Mouse (Mus musculus) spleen, adult 2 months (tissue): ENCODE results near the gene Klhdc7a. TPM values are rescaled to one million over a fixed set of nuclear protein-coding genes. Genes with fewer than 3 reads are reported as not detected.

Experiments
- DNase-seq, 2 experiments: peaks; one replicate each; pipeline versions ENCODE4 v3.0.0 to v3.0.0-alpha.2; 2012 to 2021; ENCODE audit warnings: low spot score in 2 of 2, low read depth in 1 of 2
- H3K27ac ChIP-seq: fragments of 200-500 bp; 2 replicates; pipeline ENCODE4 v1.5.1; 2012; ENCODE audit warnings: low read length, inconsistent platforms; ENCODE audit not compliant: insufficient read depth
- H3K27me3 ChIP-seq: fragments of 200-500 bp; 2 replicates; pipeline ENCODE4 v1.6.1; 2012; ENCODE audit warnings: mild to moderate bottlenecking, moderate library complexity, low read length, inconsistent platforms; ENCODE audit not compliant: control insufficient read depth, insufficient read depth
- H3K36me3 ChIP-seq: fragments of 200-500 bp; 2 replicates; pipeline ENCODE4 v1.6.1; 2012; ENCODE audit warnings: mild to moderate bottlenecking, low read length, inconsistent platforms; ENCODE audit not compliant: control insufficient read depth, insufficient read depth
- H3K4me1 ChIP-seq: fragments of 200-500 bp; 2 replicates; pipeline ENCODE4 v1.6.1; 2011; ENCODE audit warnings: inconsistent platforms; ENCODE audit not compliant: control insufficient read depth, insufficient read depth, insufficient read length
- H3K4me3 ChIP-seq: fragments of 200-500 bp; 2 replicates; pipeline ENCODE4 v1.5.1; 2011; ENCODE audit warnings: mild to moderate bottlenecking, inconsistent platforms; ENCODE audit not compliant: insufficient read depth, insufficient read length; ENCODE audit errors: extremely low read depth
- CTCF ChIP-seq: fragments of 200-500 bp; IDR thresholded peaks from 2 replicates; pipeline ENCODE4 v1.5.1; 2011; ENCODE audit warnings: mild to moderate bottlenecking, inconsistent platforms; ENCODE audit not compliant: insufficient read depth, insufficient read length, insufficient replicate concordance; ENCODE audit errors: extremely low read depth
- POLR2A ChIP-seq: fragments of 200-500 bp; IDR thresholded peaks from 2 replicates; pipeline ENCODE4 v1.6.1; 2011; ENCODE audit warnings: low read depth, low read length, inconsistent platforms
- WGBS: fragments of 180-500 bp; shearing (Covaris S2); methylation state at CpG from one replicate; pipeline ENCODE4 v1.1.7; 2018; 5-methylcytosine and 5-hydroxymethylcytosine counted together
- polyA plus RNA-seq: library from polyadenylated mRNA; depleted of rRNA; stranded (reverse); fragments of >200 nt; gene quantifications from 2 replicates; pipeline ENCODE4 v1.2.3, GENCODE M21; 2012

Klhdc7a gene
- polyA plus RNA-seq, 1 experiment, result 0.65 TPM

- Histone ChIP-seq H3K4me3 (no peak overlapping the region), H3K4me1 (no peaks in the 10 kb centered on the region), H3K27me3 (no peaks in the 10 kb centered on the region), H3K36me3 (no peaks in the 10 kb centered on the region), H3K27ac (no peak overlapping the region)
- no peak for TF ChIP-seq CTCF
- TF ChIP-seq POLR2A, result no peak
- 78% methylated on average over 2 of the region's 2 CpGs for WGBS
- DNase-seq, result no peak
Measured at GRCm38 (mm10) chr4:139941831-139942230, 26.0 kb downstream of the Klhdc7a start.

- no peak overlapping the region for H3K27ac ChIP-seq
- no peak overlapping the region for H3K4me3 ChIP-seq
- no peaks in the 10 kb centered on the region for H3K27me3 ChIP-seq
- no peak for TF ChIP-seq POLR2A
- no peak for TF ChIP-seq CTCF
- H3K36me3 ChIP-seq, result no peaks in the 10 kb centered on the region
- no peak for DNase-seq
- no peaks in the 10 kb centered on the region for H3K4me1 ChIP-seq
- 69% methylated on average over 3 of the region's 3 CpGs for WGBS
Measured at GRCm38 (mm10) chr4:139935557-139935956, 32.3 kb downstream of the Klhdc7a start.

GRCm38 (mm10) chr4:139932970-139933801 is 34.6 kb downstream of the Klhdc7a start:
- no peaks in the 10 kb centered on the region for H3K4me1 ChIP-seq
- H3K36me3 ChIP-seq, result no peaks in the 10 kb centered on the region
- DNase-seq, result no peak
- H3K4me3 ChIP-seq, result no peak overlapping the region
- WGBS, result 78% methylated on average over 18 of the region's 18 CpGs
- no peak for TF ChIP-seq CTCF
- no peak for TF ChIP-seq POLR2A
- H3K27me3 ChIP-seq, result no peaks in the 10 kb centered on the region
- H3K27ac ChIP-seq, result no peak overlapping the region

- WGBS, result 44% methylated on average over 12 of the region's 12 CpGs
- Histone ChIP-seq H3K27me3 (no peaks in the 10 kb centered on the region), H3K4me3 (no peak overlapping the region), H3K36me3 (no peaks in the 10 kb centered on the region), H3K4me1 (no peaks in the 10 kb centered on the region), H3K27ac (no peak overlapping the region)
- no peak for TF ChIP-seq POLR2A
- TF ChIP-seq CTCF, result no peak
- no peak for DNase-seq
Measured at GRCm38 (mm10) chr4:139931790-139932510, 35.9 kb downstream of the Klhdc7a start.

GRCm38 (mm10) chr4:139930885-139931284 is 36.9 kb downstream of the Klhdc7a start:
- Histone ChIP-seq H3K27ac (no peak overlapping the region), H3K4me1 (no peaks in the 10 kb centered on the region), H3K27me3 (no peaks in the 10 kb centered on the region), H3K36me3 (no peaks in the 10 kb centered on the region), H3K4me3 (no peak overlapping the region)
- TF ChIP-seq CTCF (no peak), POLR2A (no peak)
- 39% methylated on average over 7 of the region's 7 CpGs for WGBS
- no peak for DNase-seq

GRCm38 (mm10) chr4:139926161-139926561 is 41.7 kb downstream of the Klhdc7a start:
- 16% methylated on average over 11 of the region's 11 CpGs for WGBS
- no peak overlapping the region for H3K4me3 ChIP-seq
- no peaks in the 10 kb centered on the region for H3K27me3 ChIP-seq
- no peak for DNase-seq
- H3K4me1 ChIP-seq, result no peaks in the 10 kb centered on the region
- H3K27ac ChIP-seq, result no peak overlapping the region
- no peaks in the 10 kb centered on the region for H3K36me3 ChIP-seq
- TF ChIP-seq POLR2A (no peak), CTCF (no peak)
